Mouse (Mus musculus) limb, embryonic 11.5 days (tissue): ENCODE results near the gene Actl10. TPM values are rescaled to one million over a fixed set of nuclear protein-coding genes. Genes with fewer than 3 reads are reported as not detected.

ENCODE experiments used
- ATAC-seq: fragments of 200-750 bp; cut with Nextera tagmentation; 2 replicates; pipeline ENCODE4 v1.8.0; 2017; ENCODE audit warnings: low read depth; ENCODE audit not compliant: insufficient number of reproducible peaks, low FRiP score, low TSS enrichment
- DNase-seq: peaks from one replicate; pipeline ENCODE4 v3.0.0-alpha.2; 2015; ENCODE audit warnings: low spot score
- H3K27ac ChIP-seq: fragments of 300-500 bp; sonication (generic); replicated peaks from 2 replicates; pipeline ENCODE4 v1.5.1; 2014; ENCODE audit warnings: low read depth, mild to moderate bottlenecking, low read length
- H3K27me3 ChIP-seq: fragments of 300-500 bp; sonication (generic); 2 replicates; pipeline ENCODE4 v1.6.1; 2014; ENCODE audit warnings: mild to moderate bottlenecking, low read length, mixed read lengths; ENCODE audit not compliant: control insufficient read depth, insufficient read depth
- H3K36me3 ChIP-seq: fragments of 300-500 bp; sonication (generic); 2 replicates; pipeline ENCODE4 v1.6.1; 2014; ENCODE audit warnings: mild to moderate bottlenecking, low read length, moderate library complexity, mixed read lengths; ENCODE audit not compliant: control insufficient read depth, insufficient read depth
- H3K4me1 ChIP-seq: fragments of 300-500 bp; sonication (generic); 2 replicates; pipeline ENCODE4 v1.6.1; 2014; ENCODE audit warnings: low read length, mixed read lengths; ENCODE audit not compliant: control insufficient read depth, insufficient read depth
- H3K4me2 ChIP-seq: fragments of 300-500 bp; sonication (generic); 2 replicates; pipeline ENCODE4 v1.6.1; 2014; ENCODE audit warnings: low read depth, mild to moderate bottlenecking, moderate library complexity; ENCODE audit not compliant: severe bottlenecking
- H3K4me3 ChIP-seq: fragments of 300-500 bp; sonication (generic); 2 replicates; pipeline ENCODE4 v1.5.1; 2014; ENCODE audit warnings: low read depth, low read length
- H3K9ac ChIP-seq: fragments of 300-500 bp; sonication (generic); 2 replicates; pipeline ENCODE4 v1.6.1; 2014; ENCODE audit warnings: mild to moderate bottlenecking, low read length
- H3K9me3 ChIP-seq: fragments of 300-500 bp; sonication (generic); 2 replicates; pipeline ENCODE4 v1.6.1; 2016; ENCODE audit warnings: low read length; ENCODE audit not compliant: control insufficient read depth
- WGBS: fragments of 180-500 bp; shearing (Covaris S2); extraction: QIAGEN DNeasy Blood & Tissue Kit; methylation state at CpG from one replicate; pipeline ENCODE4 v1.1.7; 2014; 5-methylcytosine and 5-hydroxymethylcytosine counted together
- polyA plus RNA-seq: library from polyadenylated mRNA; unstranded; fragments of >200 nt; fragmentation: Nextera tagmentation; extraction: Ambion mirVana; gene quantifications from 2 replicates; pipeline ENCODE4 v1.2.1, GENCODE M21; 2014

The Actl10 gene
- polyA plus RNA-seq, 1 experiment from 2014 or later, result 0.19 TPM

DNA sequence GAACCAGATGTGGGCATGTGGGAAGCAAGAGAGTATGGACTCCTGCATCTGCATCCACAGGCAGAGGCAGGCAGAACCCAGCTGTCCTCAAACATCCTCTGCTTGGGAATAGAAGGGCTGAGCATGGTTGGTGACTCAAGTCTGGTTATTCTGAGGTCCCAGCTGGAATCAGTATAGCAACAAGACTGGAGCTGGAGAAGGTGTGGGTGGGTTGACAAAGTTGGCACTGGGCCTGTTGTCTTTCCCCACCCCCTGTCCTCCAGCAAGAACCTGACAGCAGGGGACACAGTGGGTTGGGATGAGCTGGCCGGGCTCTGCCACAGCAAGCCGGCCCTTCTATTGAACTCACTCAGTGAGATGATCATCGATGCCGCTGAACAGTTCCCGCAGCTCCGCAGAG lies 3.7 kb downstream of the Actl10 start:
- H3K9me3 ChIP-seq, result no peaks in the 10 kb centered on the region
- H3K4me1 ChIP-seq, result peaks cover 16% of the 10 kb centered on the region
- H3K4me3 ChIP-seq, result no peak overlapping the region
- peaks cover 2% of the 10 kb centered on the region; the same call in 1 of the 2 replicates for H3K36me3 ChIP-seq
- 87% methylated on average over 6 of the region's 6 CpGs for WGBS
- H3K27me3 ChIP-seq, result peaks cover 10% of the 10 kb centered on the region
- no peak for ATAC-seq
- DNase-seq, result no peak
- H3K4me2 ChIP-seq, result no peak overlapping the region
- H3K9ac ChIP-seq, result no peak overlapping the region
- H3K27ac ChIP-seq, result no peak overlapping the region

DNA sequence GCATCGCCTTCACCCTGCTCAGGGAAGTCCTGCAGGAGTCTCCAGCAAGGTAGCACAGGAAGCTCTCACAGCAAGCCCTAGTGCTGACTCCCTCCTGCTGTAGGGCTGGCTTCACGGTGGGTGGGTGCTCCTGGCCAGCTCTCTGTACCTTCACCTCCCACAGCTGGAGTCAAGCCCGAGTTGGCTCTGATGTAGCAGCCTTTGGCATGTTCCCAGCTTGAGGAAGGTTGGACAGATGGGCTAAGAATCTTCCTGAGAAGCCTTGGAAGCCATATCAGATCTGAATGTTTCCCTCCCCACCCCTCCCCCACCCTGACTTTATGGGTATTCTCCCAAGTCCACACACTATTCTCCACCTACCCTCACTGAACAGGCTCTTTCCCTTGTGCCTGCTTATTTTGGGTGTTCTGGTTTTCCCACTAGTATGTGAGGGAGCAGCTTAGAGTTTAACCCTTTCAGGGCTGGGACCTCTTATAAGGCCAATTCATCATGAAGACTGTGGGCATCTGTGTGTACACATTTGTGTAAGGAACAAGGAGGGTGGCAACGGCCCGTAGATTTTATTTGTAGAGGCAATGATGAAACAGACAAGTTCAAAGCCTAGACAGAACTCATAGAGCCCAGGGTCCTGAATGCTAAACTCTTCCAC lies 5.7 kb downstream of the Actl10 start:
- 0 out of 2 replicates have a peak overlapping the region, but pooled peaks have one; percentile 0 for H3K4me2 ChIP-seq
- 49% methylated on average over 5 of the region's 5 CpGs for WGBS

DNA sequence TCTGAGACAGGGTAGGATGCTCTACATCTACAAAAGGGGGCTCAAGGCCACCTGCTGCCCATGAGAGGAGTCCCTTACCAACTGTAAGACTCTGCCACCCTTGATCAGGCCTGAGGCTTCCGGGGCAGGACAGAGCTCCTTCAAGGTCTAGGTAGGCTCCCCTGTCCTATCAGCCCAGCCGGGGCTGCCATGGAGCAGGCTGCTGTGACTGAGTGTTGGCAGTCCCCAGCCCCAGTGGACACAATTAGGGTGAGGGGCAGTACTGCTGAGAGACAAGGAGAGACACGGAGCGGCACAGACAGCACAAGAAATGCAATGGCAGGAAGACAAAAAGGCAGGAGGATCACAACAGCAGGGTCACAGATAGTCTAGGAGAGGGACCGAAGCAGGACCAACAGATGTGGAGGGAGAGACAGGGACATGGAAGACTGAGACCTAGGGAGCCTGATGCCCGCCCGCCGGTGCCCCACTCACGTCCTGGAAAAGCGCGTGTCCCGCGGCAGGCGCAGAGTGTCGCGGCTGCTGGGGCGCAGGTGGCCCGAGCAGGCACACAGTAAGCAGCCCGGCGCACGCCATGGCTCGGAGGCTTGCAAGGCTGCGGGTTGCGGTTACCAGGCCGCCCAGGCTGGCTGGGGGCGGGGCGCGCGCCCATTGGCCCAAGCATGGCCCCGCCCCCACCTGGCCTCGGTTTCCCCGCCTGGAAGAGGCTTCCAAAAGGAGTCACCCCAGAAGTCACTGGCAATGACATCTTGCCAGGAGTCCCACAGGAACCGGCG lies 6.9 kb downstream of the Actl10 start, which contains the start of gene Necab3:
TSS of gene Necab3 (minus strand) at position 627 of the 776 bp plus-strand sequence.
- ATAC-seq, result 0 out of 2 replicates have a peak, but pooled peaks have one; percentile 23
- peak; percentile 58 for DNase-seq
- H3K4me3 ChIP-seq, result peak within 1 kb of the TSS; percentile 3
- 5% methylated on average over 33 of the region's 34 CpGs for WGBS
- no peak within 1 kb of the TSS for H3K9ac ChIP-seq
- H3K36me3 ChIP-seq, result peaks cover 13% of the 10 kb centered on the region
- no peaks in the 10 kb centered on the region for H3K9me3 ChIP-seq
- peak within 1 kb of the TSS; percentile 49 for H3K4me2 ChIP-seq
- no peak within 1 kb of the TSS for H3K27ac ChIP-seq
- H3K4me1 ChIP-seq, result peaks cover 5% of the 10 kb centered on the region; the same call in 1 of the 2 replicates
- no peaks in the 10 kb centered on the region for H3K27me3 ChIP-seq

More for the DNA sequence above, 5.7 kb downstream of the Actl10 start:
- DNase-seq, result no peak
- H3K4me1 ChIP-seq, result peaks cover 9% of the 10 kb centered on the region
- H3K4me3 ChIP-seq, result no peak overlapping the region
- H3K27me3 ChIP-seq, result 0 out of 2 replicates have a peak, but pooled peaks cover 3% of the 10 kb centered on the region
- no peaks in the 10 kb centered on the region for H3K9me3 ChIP-seq
- ATAC-seq, result no peak
- H3K36me3 ChIP-seq, result peaks cover 9% of the 10 kb centered on the region
- no peak overlapping the region for H3K9ac ChIP-seq
- no peak overlapping the region for H3K27ac ChIP-seq

GRCm38 (mm10) chr2:154563612-154564170 lies 12.1 kb downstream of the Actl10 start:
- 90% methylated on average over 22 of the region's 22 CpGs for WGBS
- DNase-seq, result no peak
- H3K4me1 ChIP-seq, result peaks cover 14% of the 10 kb centered on the region

GRCm38 (mm10) chr2:154565562-154565961 lies 14.0 kb downstream of the Actl10 start:
- no peak overlapping the region for H3K4me3 ChIP-seq
- no peaks in the 10 kb centered on the region for H3K27me3 ChIP-seq
- no peak for ATAC-seq
- H3K9me3 ChIP-seq, result no peaks in the 10 kb centered on the region
- DNase-seq, result no peak
- H3K9ac ChIP-seq, result no peak overlapping the region
- H3K4me1 ChIP-seq, result peaks cover 15% of the 10 kb centered on the region
- peaks cover 22% of the 10 kb centered on the region for H3K36me3 ChIP-seq
- WGBS, result 63% methylated on average over 3 of the region's 3 CpGs
- H3K27ac ChIP-seq, result no peak overlapping the region
- no peak overlapping the region for H3K4me2 ChIP-seq

More at GRCm38 (mm10) chr2:154563612-154564170, 12.1 kb downstream of the Actl10 start:
- peaks cover 22% of the 10 kb centered on the region for H3K36me3 ChIP-seq
- ATAC-seq, result no peak
- no peak overlapping the region for H3K9ac ChIP-seq
- H3K27me3 ChIP-seq, result no peaks in the 10 kb centered on the region
- H3K4me2 ChIP-seq, result no peak overlapping the region
- no peak overlapping the region for H3K4me3 ChIP-seq
- H3K9me3 ChIP-seq, result no peaks in the 10 kb centered on the region
- no peak overlapping the region for H3K27ac ChIP-seq

DNA sequence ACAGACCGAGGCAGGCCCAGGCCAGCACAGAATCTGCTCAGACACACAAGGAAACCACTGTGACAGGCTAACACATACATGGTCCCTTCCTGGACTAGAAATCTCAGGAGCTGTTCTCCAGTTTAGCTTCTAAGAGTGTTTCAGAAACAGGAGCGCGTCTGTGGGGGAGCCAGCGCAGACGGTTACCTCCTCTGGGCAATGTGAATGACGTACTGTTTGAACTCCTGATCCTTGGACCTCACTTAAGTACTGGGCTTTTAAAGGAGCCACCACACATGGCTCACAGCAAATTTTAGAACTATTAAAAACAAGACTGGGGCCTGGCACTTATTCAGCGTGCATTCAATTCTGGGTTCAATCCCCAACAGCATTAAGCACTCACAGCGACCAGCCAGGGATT lies 15.1 kb downstream of the Actl10 start:
- Histone ChIP-seq H3K27ac (no peak overlapping the region), H3K36me3 (peaks cover 19% of the 10 kb centered on the region), H3K9ac (no peak overlapping the region), H3K27me3 (no peaks in the 10 kb centered on the region), H3K4me2 (no peak overlapping the region), H3K9me3 (no peaks in the 10 kb centered on the region), H3K4me1 (peaks cover 15% of the 10 kb centered on the region), H3K4me3 (no peak overlapping the region)
- ATAC-seq (no peak), DNase-seq (peak; percentile 20)
- 49% methylated on average over 8 of the region's 8 CpGs for WGBS

- Histone ChIP-seq H3K4me2 (peak overlapping the region; percentile 82), H3K4me1 (peaks cover 15% of the 10 kb centered on the region), H3K27ac (no peak overlapping the region), H3K36me3 (peaks cover 14% of the 10 kb centered on the region; the same call in 1 of the 2 replicates), H3K4me3 (peak overlapping the region; percentile 76; the same call in 1 of the 2 replicates), H3K27me3 (no peaks in the 10 kb centered on the region), H3K9ac (no peak overlapping the region), H3K9me3 (no peaks in the 10 kb centered on the region)
- ATAC-seq (no peak), DNase-seq (peak; percentile 21)
- WGBS, result 82% methylated on average over 2 of the region's 2 CpGs
These were observed 16.2 kb downstream of the Actl10 start for GRCm38 (mm10) chr2:154567766-154568165.
